Mouse (Mus musculus) forebrain, embryonic 11.5 days (tissue): Measurements from ENCODE around the gene Bves. TPM values are rescaled to one million over a fixed set of nuclear protein-coding genes. Genes with fewer than 3 reads are reported as not detected.

ENCODE experiments used
- ATAC-seq: fragments of 200-750 bp; cut with Nextera tagmentation; replicated peaks from 2 replicates; pipeline ENCODE4 v1.8.0; 2017; ENCODE audit warnings: moderate TSS enrichment; ENCODE audit not compliant: low FRiP score
- DNase-seq: peaks from one replicate; pipeline ENCODE4 v3.0.0-alpha.2; 2017; ENCODE audit warnings: low spot score
- H3K27ac ChIP-seq: fragments of 300-500 bp; sonication (generic); 2 replicates; pipeline ENCODE4 v1.5.1; 2014; ENCODE audit warnings: low read depth, low read length
- H3K27me3 ChIP-seq: fragments of 300-500 bp; sonication (generic); 2 replicates; pipeline ENCODE4 v1.6.1; 2014; ENCODE audit warnings: mild to moderate bottlenecking, low read length, mixed read lengths; ENCODE audit not compliant: control insufficient read depth, insufficient read depth
- H3K36me3 ChIP-seq: fragments of 300-500 bp; sonication (generic); 2 replicates; pipeline ENCODE4 v1.6.1; 2014; ENCODE audit warnings: mild to moderate bottlenecking, low read length, moderate library complexity, mixed read lengths; ENCODE audit not compliant: control insufficient read depth, insufficient read depth
- H3K4me1 ChIP-seq: fragments of 300-500 bp; sonication (generic); replicated peaks from 2 replicates; pipeline ENCODE4 v1.6.1; 2014; ENCODE audit warnings: low read length, mixed read lengths; ENCODE audit not compliant: control insufficient read depth, insufficient read depth
- H3K4me2 ChIP-seq: fragments of 300-500 bp; sonication (generic); 2 replicates; pipeline ENCODE4 v1.6.1; 2014; ENCODE audit warnings: low read depth, mild to moderate bottlenecking, low read length, moderate library complexity, mixed read lengths; ENCODE audit not compliant: severe bottlenecking
- H3K4me3 ChIP-seq: fragments of 300-500 bp; sonication (generic); 2 replicates; pipeline ENCODE4 v1.5.1; 2014; ENCODE audit warnings: low read depth, low read length
- H3K9ac ChIP-seq: fragments of 300-500 bp; sonication (generic); 2 replicates; pipeline ENCODE4 v1.6.1; 2014; ENCODE audit warnings: low read length
- H3K9me3 ChIP-seq: fragments of 300-500 bp; sonication (generic); 2 replicates; pipeline ENCODE4 v1.6.1; 2016; ENCODE audit warnings: low read length, mixed read lengths; ENCODE audit not compliant: control insufficient read depth
- WGBS: fragments of 180-500 bp; shearing (Covaris S2); extraction: QIAGEN DNeasy Blood & Tissue Kit; methylation state at CpG from one replicate; pipeline ENCODE4 v1.1.7; 2014; 5-methylcytosine and 5-hydroxymethylcytosine counted together
- polyA plus RNA-seq: library from polyadenylated mRNA; unstranded; fragments of >200 nt; fragmentation: Nextera tagmentation; extraction: Ambion mirVana; gene quantifications from 2 replicates; pipeline ENCODE4 v1.2.1, GENCODE M21; 2014

Bves gene
- polyA plus RNA-seq, 1 experiment from 2014 or later, result 1.5 TPM

DNA sequence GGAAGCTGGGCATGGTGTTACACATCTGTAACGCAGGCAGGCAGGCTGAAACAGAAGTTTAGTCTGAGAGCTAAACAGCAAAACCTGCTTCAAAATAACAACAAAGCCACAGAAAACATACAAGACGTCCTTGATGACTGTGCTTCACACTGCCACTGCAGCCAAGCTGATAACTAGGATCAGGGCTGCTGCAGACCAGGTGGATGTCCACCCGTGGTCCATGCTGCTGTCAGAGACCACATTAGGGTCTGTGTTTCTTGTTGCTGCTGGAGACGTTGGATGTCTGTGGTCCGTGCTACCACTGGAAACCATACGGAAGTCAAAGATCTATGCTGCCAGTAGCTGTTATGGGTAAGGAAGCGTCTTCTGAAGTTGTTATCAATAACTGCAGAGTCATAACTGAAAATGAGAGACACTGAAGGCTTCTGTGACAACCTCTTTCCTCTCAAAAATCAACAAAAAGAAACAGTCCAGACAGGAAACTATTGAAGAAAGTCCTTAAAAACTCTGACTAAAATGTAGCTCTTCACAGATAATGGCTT, 64.2 kb downstream of the Bves start:
- Histone ChIP-seq H3K4me2 (no peak overlapping the region), H3K9me3 (no peaks in the 10 kb centered on the region), H3K27me3 (no peaks in the 10 kb centered on the region), H3K36me3 (no peaks in the 10 kb centered on the region), H3K27ac (no peak overlapping the region), H3K4me1 (no peaks in the 10 kb centered on the region), H3K9ac (no peak overlapping the region), H3K4me3 (no peak overlapping the region)
- ATAC-seq, result no peak
- no peak for DNase-seq
- whole genome bisulfite sequencing, result 87% methylated on average over 7 of the region's 7 CpGs

DNA sequence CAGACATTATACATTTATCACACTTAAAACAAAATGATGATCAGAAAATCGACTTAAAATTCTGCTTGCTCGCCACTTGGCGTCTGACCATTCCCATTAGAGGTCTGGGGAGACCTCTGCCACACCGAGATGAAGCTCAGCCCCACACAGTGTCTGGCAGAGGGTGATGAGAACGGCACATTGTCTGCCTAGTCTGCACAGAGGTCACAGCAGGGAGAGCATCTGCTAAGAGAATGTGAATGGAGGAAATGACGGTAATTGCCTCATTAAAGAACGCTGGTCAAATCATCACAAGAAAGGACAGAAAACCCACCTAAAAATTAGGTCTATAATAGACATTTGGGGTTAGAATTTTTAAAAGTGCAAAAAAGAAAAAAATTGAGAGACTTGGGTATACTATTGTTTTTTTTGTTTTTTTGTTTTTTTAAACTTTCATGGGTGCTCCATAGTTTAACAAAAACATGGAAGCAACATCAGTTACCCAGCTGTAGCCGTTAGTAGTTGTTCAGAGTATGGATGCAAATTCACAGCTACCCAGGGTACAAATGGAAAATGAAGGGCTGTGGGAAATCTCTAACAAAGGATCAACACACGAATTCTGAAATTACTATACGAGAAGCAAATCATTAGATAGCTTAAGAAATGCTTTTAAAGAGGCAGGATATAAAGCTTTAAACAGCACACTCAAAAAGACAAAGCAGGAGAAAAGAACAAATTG, 75.2 kb downstream of the Bves start:
- Histone ChIP-seq H3K4me3 (no peak overlapping the region), H3K27ac (peak overlapping the region; percentile 25; the same call in 1 of the 2 replicates), H3K36me3 (no peaks in the 10 kb centered on the region), H3K4me2 (no peak overlapping the region), H3K9me3 (no peaks in the 10 kb centered on the region), H3K4me1 (peaks cover 4% of the 10 kb centered on the region; the same call in 1 of the 2 replicates), H3K27me3 (no peaks in the 10 kb centered on the region), H3K9ac (no peak overlapping the region)
- peak; percentile 59 for DNase-seq
- peak; percentile 91 for ATAC-seq
- WGBS, result 5% methylated on average over 10 of the region's 10 CpGs

DNA sequence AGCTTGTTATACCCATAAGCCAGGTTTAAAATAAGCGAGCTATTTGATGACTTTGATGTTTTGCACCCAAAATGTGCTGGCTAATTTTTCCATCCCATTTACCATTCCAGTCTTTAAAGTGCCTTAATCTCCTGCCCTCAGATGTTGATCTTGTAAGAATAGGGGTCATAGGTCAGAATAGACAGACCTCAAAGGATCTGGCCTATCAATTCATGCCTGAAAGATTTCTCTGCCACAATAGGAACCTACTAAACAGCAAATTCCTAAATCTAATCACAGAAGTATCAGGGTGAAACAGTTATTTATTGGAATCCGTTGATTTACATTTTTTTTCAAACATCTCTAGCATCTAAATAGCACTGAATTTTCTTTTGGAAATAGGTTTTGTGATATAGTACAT, 76.2 kb downstream of the Bves start:
- peak; percentile 66; the same call in 1 of the 2 replicates for ATAC-seq
- WGBS, result 5% methylated on average over 2 of the region's 2 CpGs
- no peak overlapping the region for H3K27ac ChIP-seq
- no peak overlapping the region for H3K9ac ChIP-seq
- H3K4me3 ChIP-seq, result no peak overlapping the region
- no peaks in the 10 kb centered on the region for H3K36me3 ChIP-seq
- no peak for DNase-seq
- H3K4me1 ChIP-seq, result peaks cover 4% of the 10 kb centered on the region; the same call in 1 of the 2 replicates
- no peaks in the 10 kb centered on the region for H3K9me3 ChIP-seq
- H3K27me3 ChIP-seq, result no peaks in the 10 kb centered on the region
- H3K4me2 ChIP-seq, result no peak overlapping the region

DNA sequence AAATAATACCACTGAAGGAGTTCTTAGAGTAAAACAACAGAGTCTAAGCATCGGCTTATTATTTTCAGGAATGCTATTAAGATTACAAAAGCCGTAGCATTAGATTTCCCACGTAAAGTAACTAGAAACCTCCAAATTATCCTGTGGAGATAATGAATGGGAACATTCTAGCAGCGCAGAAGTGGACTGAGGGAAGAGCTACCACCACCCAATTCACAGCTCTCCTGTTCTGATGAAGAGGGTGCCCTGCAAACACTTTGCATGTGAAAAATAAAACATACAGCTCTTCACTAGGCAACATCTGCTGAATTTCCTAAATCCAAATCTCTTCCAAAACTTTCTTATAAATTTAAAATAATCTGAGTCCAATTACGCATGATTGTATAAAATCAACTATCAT, 76.6 kb downstream of the Bves start:
- Histone ChIP-seq H3K9ac (no peak overlapping the region), H3K4me3 (no peak overlapping the region), H3K4me2 (no peak overlapping the region), H3K4me1 (peaks cover 4% of the 10 kb centered on the region; the same call in 1 of the 2 replicates), H3K36me3 (no peaks in the 10 kb centered on the region), H3K27ac (0 out of 2 replicates have a peak overlapping the region, but pooled peaks have one; percentile 15), H3K9me3 (no peaks in the 10 kb centered on the region), H3K27me3 (no peaks in the 10 kb centered on the region)
- DNase-seq (no peak), ATAC-seq (no peak)
- WGBS, result 24% methylated on average over 5 of the region's 5 CpGs

Other genes with a start within 250 kb of the Bves start
- 0.24 and 0.27 TPM in 2 replicates for gene Popdc3, start 157.7 kb upstream of the Bves start, polyA plus RNA-seq
- 23.3 and 27.6 TPM in 2 replicates for gene Lin28b, start 150.6 kb downstream of the Bves start, polyA plus RNA-seq
- 23.1 and 27.6 TPM in 2 replicates for gene Hace1, start 242.1 kb downstream of the Bves start, polyA plus RNA-seq